Mouse (Mus musculus): ENCODE measurements around the gene Hs3st3b1.

The Hs3st3b1 gene

DNA sequence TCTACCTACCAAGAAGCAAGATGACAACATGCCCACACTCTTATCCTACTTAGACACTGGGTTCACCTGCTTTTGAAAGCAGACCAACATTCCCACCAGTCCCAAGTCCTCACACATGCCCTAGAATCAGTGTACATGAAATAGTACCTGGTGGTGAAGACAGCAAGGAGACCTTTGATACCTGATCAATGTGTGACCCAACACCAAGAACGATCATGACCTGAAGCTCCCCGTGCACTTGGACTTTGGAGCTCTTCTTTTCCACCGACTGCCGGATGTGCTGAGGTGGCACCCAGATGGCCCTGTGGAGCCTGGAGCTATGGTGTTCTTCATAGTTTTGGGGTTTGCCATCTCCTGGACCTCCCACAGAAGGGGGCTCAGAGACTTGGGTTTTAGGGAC lies 43.5 kb downstream of the Hs3st3b1 start:
- no peak for DNase-seq

DNA sequence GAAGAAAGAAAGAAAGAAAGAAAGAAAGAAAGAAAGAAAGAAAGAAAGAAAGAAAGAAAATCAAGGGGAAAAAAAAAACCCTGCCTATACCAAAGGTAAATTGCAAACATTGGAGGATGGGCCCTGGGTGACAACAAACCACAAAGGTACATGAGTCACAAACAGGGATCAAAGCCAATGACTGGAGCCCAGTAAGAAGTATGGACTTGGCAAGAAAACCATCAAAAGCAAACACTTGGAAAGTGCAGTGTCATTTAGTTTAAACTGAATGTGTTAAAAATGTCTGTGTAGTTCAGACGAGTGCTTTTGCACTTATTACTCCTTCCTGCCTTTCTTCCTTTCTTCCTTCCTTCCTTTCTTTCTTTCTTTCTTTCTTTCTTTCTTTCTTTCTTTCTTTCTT lies 59.3 kb downstream of the Hs3st3b1 start:
- no peak for DNase-seq

DNA sequence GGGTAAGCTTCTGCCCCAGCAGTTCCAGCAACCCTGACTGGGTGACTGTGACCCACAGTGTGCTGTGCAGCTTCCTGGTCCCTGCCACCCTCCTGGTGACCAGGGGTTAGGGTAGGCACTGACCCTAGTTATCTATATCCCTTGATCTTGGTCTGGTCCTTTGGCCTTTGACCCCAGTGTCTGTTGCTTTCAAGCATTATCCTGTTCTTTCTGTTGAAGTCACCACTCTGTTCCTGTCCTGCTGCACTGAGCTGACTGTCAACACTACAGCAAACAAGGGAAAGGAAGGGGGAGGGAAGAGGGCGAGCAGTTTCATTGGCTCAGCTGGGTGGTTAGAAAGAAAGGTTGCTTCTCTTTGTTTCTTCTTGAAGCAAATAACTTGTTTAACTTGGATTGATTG lies 60.1 kb downstream of the Hs3st3b1 start:
- DNase-seq = no peak

DNA sequence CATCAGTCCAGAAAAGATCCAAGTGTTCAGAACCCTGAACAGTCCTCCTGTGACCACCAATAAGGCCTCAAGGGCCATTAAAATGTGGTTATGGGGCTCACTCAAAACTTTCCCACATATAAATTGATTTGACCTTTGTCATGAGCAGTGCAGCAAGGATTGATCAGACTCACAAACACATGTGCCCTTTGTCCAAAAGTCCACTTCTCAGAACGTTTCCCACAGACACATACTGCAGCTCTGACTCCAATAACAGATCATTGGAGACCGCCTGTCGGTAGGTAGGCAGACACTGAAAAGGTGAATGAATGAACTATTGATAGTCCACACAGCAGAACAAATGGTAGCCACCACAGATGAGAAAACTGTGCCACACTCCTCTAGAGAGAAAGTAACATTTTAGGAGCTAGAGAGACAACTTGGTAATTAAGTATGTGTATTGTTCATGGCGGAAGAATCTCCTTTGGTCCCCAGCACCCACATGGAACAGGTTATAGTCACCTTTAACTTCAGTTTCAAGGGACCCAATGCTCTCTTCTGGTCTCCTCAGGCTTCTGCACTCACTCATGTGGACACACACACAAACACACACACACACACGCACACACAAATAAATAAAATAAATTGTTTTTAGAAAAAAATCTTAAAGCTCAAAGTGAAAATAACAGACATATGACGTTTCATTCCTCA lies 70.9 kb downstream of the Hs3st3b1 start:
- no peak for DNase-seq

DNA sequence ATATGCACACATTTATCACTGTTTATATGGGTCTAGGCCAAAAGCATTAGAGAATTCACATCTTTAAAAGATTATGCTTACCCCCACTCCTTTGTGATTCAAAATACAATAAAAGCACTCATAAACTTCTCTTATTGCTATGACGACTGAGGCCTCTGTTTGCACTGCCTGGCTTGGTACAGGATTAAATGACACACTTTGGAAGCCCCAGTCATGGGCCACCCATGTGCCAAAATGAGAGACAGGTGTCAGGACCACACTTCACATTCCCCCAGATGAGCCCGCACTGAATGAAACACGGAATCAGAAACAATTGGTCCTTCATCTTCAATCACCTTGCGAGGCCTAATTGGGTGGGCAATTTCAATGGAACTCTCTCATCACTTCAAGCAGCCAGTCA lies 71.8 kb downstream of the Hs3st3b1 start:
- no peak for DNase-seq

DNA sequence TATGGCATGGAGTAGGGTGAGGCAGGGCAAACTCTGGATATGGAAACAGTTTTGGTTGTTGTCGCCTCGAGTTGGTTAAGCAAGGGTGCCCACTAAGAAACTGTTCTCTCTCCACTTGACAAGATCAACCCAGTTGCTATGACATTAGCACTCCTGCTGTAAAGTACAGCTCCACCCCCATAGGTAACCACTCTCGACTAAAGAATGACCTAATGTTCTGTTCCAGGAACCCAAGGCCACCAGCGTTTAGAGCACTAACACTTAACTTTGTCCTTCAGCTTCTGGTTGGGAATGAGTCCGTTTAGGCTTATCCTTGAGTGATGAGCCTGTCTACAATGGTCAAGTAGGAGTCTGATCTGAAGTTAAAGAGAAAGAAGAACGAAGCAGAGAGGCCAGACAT lies 76.7 kb downstream of the Hs3st3b1 start:
- no peak for DNase-seq

DNA sequence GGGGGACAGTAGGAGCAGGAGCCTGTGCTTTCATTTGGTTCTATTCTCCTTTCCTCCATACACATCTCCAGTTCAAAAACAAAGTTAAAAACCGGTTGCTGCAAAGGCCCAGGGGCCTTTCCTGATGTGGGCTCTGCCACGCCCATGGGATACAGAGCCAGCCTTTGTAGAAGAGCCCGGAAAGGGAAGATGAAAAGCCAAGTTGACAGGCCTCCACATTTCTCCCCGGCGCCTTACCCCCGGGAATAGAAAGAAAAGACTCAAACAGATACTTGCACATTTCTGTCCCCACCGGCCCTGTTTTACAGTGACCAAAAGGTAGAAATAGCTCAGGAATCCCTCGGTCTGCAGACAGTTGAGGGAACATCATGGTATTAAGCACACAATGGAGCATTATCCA lies 77.4 kb downstream of the Hs3st3b1 start:
- no peak for DNase-seq

DNA sequence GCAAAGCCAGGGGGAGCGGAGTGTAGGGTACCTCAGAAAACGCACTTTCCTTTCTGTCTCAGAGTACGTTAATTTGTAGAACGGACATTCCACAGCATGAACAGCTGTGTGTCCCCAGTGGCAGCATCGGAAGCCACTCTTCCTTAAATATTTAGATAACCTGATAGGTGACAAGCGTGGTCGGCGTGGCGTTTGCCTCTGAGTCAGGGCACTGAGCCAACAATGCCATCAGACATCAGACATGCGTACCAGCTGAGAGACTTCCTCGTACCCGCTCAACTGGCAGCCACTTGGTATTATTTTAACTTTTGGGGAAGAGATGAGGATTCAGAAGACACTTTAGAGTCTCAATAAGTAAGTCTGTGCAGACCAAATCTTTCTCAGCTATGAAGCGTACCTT lies 84.6 kb downstream of the Hs3st3b1 start:
- DNase-seq = no peak

Data from thymus, postnatal 36 days (tissue).